In genomic region chr7:120974001-120974400, GRCm38 (mm10) we compare ENCODE assay signal across 23 mouse cellular contexts. TPM values are rescaled to one million over a fixed set of nuclear protein-coding genes. Genes with fewer than 3 reads are reported as not detected.
DNase-seq lines count a peak whose midpoint lies in the region; ATAC-seq and TF ChIP-seq lines count a peak whose summit lies in the region.
"Had no signal": no experiment of that assay in that cellular context is flagged by ENCODE, and none has a peak within 500 bp of the region (broad histone marks: within the 10 kb centered on the region; RNA-seq: fewer than 3 reads in every experiment).

No protein-coding gene starts in this region.

- no peak for DNase-seq in kidney, postnatal 14 days
- DNase-seq in lung, adult 18-20 months: no peak
- DNase-seq in cerebellum, adult 2 months: no peak
- DNase-seq: adrenal gland, postnatal 14 days; cerebellum, postnatal 14 days; embryo, embryonic 11 days; gastrocnemius, adult 2 months; kidney, postnatal 36 days; layer of hippocampus, adult 9-11 months; right cerebral cortex, adult 18-20 months; thymus, adult 18-20 months; thymus, postnatal 4 days had no signal

- no peak overlapping the region for H3K4me2 ChIP-seq in kidney, embryonic 16.5 days (replicated peaks; ENCODE audit: low read depth, low read length)
- no peak overlapping the region for H3K4me2 ChIP-seq in lung, embryonic 16.5 days (ENCODE audit: low read depth, low read length)
- H3K4me2 ChIP-seq in intestine, embryonic 15.5 days (replicated peaks): no peak overlapping the region
- no peak overlapping the region for H3K4me2 ChIP-seq in stomach, embryonic 15.5 days
- H3K4me2 ChIP-seq: heart, embryonic 11.5 days; midbrain, embryonic 13.5 days; neural tube, embryonic 12.5 days had no signal

- no peak; the same call in 1 of the 2 replicates for ATAC-seq in kidney, embryonic 16.5 days (ENCODE audit: low FRiP score, low TSS enrichment)
- peak; percentile 30 for ATAC-seq in lung, embryonic 16.5 days (ENCODE audit: low read depth)
- no peak for ATAC-seq in intestine, embryonic 15.5 days
- ATAC-seq in stomach, embryonic 15.5 days (ENCODE audit: insufficient read depth, low FRiP score, low read depth): no peak
- ATAC-seq: activated CD4-positive, CD25-positive, alpha-beta regulatory T cell, adult 4 months; inflammation-experienced regulatory T-cells, adult 6 months; midbrain, embryonic 13.5 days had no signal

- TF ChIP-seq CTCF in cerebellum, adult 2 months (IDR thresholded peaks at IDR 0.05; ENCODE audit: borderline replicate concordance, insufficient read depth, low read depth, low read length): no peak

- TF ChIP-seq POLR2A in cerebellum, adult 2 months (IDR thresholded peaks at IDR 0.05; ENCODE audit: borderline replicate concordance, insufficient read depth, low read length): no peak

- H3K27me3 ChIP-seq in kidney, embryonic 16.5 days (ENCODE audit: insufficient read depth, low read length): no peaks in the 10 kb centered on the region
- H3K27me3 ChIP-seq in lung, embryonic 16.5 days (ENCODE audit: control insufficient read depth, insufficient read depth, low read depth, low read length): no peaks in the 10 kb centered on the region
- H3K27me3 ChIP-seq in intestine, embryonic 15.5 days (replicated peaks): no peaks in the 10 kb centered on the region
- no peaks in the 10 kb centered on the region for H3K27me3 ChIP-seq in stomach, embryonic 15.5 days (replicated peaks)
- no peaks in the 10 kb centered on the region for H3K27me3 ChIP-seq in cerebellum, adult 2 months (ENCODE audit: control insufficient read depth, insufficient read depth, low read length)
- H3K27me3 ChIP-seq: midbrain, embryonic 13.5 days; neural tube, embryonic 12.5 days had no signal

- H3K4me1 ChIP-seq in kidney, embryonic 16.5 days (ENCODE audit: insufficient read depth, low read length): peaks cover 35% of the 10 kb centered on the region
- peaks cover 16% of the 10 kb centered on the region for H3K4me1 ChIP-seq in lung, embryonic 16.5 days (replicated peaks; ENCODE audit: control insufficient read depth, insufficient read depth, low read length)
- H3K4me1 ChIP-seq in intestine, embryonic 15.5 days (replicated peaks): peaks cover 12% of the 10 kb centered on the region
- peaks cover 2% of the 10 kb centered on the region; the same call in 1 of the 2 replicates for H3K4me1 ChIP-seq in stomach, embryonic 15.5 days
- no peaks in the 10 kb centered on the region for H3K4me1 ChIP-seq in cerebellum, adult 2 months (ENCODE audit: control insufficient read depth, insufficient read depth, low read length)

- 68% methylated on average over 3 of the region's 3 CpGs for WGBS in kidney, embryonic 16.5 days
- 37% methylated on average over 3 of the region's 3 CpGs for WGBS in lung, embryonic 16.5 days
- WGBS in intestine, embryonic 15.5 days: 47% methylated on average over 3 of the region's 3 CpGs
- 34% methylated on average over 3 of the region's 3 CpGs for whole genome bisulfite sequencing in stomach, embryonic 15.5 days
- WGBS in cerebellum, adult 2 months: 82% methylated on average over 3 of the region's 3 CpGs

- no peaks in the 10 kb centered on the region for H3K36me3 ChIP-seq in kidney, embryonic 16.5 days (ENCODE audit: insufficient read depth, low read length)
- no peaks in the 10 kb centered on the region for H3K36me3 ChIP-seq in lung, embryonic 16.5 days (ENCODE audit: control insufficient read depth, insufficient read depth, low read length)
- no peaks in the 10 kb centered on the region for H3K36me3 ChIP-seq in intestine, embryonic 15.5 days
- no peaks in the 10 kb centered on the region for H3K36me3 ChIP-seq in stomach, embryonic 15.5 days

- H3K9me3 ChIP-seq in kidney, embryonic 16.5 days (ENCODE audit: low read length): no peaks in the 10 kb centered on the region
- H3K9me3 ChIP-seq in lung, embryonic 16.5 days (ENCODE audit: control insufficient read depth, low read length): no peaks in the 10 kb centered on the region
- no peaks in the 10 kb centered on the region for H3K9me3 ChIP-seq in intestine, embryonic 15.5 days
- no peaks in the 10 kb centered on the region for H3K9me3 ChIP-seq in stomach, embryonic 15.5 days
- H3K9me3 ChIP-seq: limb, embryonic 10.5 days; midbrain, embryonic 13.5 days; neural tube, embryonic 12.5 days had no signal

- no peak overlapping the region for H3K9ac ChIP-seq in kidney, embryonic 16.5 days (replicated peaks; ENCODE audit: low read length)
- H3K9ac ChIP-seq in lung, embryonic 16.5 days (ENCODE audit: low read length): no peak overlapping the region
- no peak overlapping the region for H3K9ac ChIP-seq in intestine, embryonic 15.5 days
- H3K9ac ChIP-seq in stomach, embryonic 15.5 days: no peak overlapping the region
- H3K9ac ChIP-seq: liver, embryonic 14.5 days; midbrain, embryonic 13.5 days; neural tube, embryonic 12.5 days had no signal

- no peak overlapping the region for H3K4me3 ChIP-seq in kidney, embryonic 16.5 days (ENCODE audit: low read length)
- no peak overlapping the region for H3K4me3 ChIP-seq in lung, embryonic 16.5 days (ENCODE audit: low read length)
- H3K4me3 ChIP-seq in intestine, embryonic 15.5 days (replicated peaks): no peak overlapping the region
- no peak overlapping the region for H3K4me3 ChIP-seq in stomach, embryonic 15.5 days (replicated peaks)
- no peak overlapping the region for H3K4me3 ChIP-seq in cerebellum, adult 2 months (replicated peaks; ENCODE audit: insufficient read depth, low read depth, low read length)
- H3K4me3 ChIP-seq: gastrocnemius, adult 2 months; limb, embryonic 10.5 days; midbrain, embryonic 13.5 days; neural tube, embryonic 12.5 days had no signal

- peak overlapping the region; percentile 4; the same call in 1 of the 2 replicates for H3K27ac ChIP-seq in kidney, embryonic 16.5 days (ENCODE audit: low read length)
- H3K27ac ChIP-seq in lung, embryonic 16.5 days (ENCODE audit: low read length): no peak overlapping the region
- 0 out of 2 replicates have a peak overlapping the region, but pooled peaks have one; percentile 24 for H3K27ac ChIP-seq in intestine, embryonic 15.5 days
- H3K27ac ChIP-seq in stomach, embryonic 15.5 days: 0 out of 2 replicates have a peak overlapping the region, but pooled peaks have one; percentile 5
- H3K27ac ChIP-seq in cerebellum, adult 2 months (ENCODE audit: insufficient read depth, low read length): no peak overlapping the region
- H3K27ac ChIP-seq: gastrocnemius, adult 2 months; limb, embryonic 10.5 days; midbrain, embryonic 13.5 days; neural tube, embryonic 12.5 days had no signal

RNA-seq across cellular contexts. Expression of gene Cdr2, which starts 8.1 kb away (rescaled TPM):
- 10.4 and 11.1 TPM in 2 replicates for polyA plus RNA-seq in kidney, embryonic 16.5 days (2015; fragmentation: Nextera tagmentation; extraction: Ambion mirVana)
- 8.5 and 9.2 TPM in 2 replicates for polyA plus RNA-seq in lung, embryonic 16.5 days (2015; fragmentation: Nextera tagmentation; extraction: Ambion mirVana)
- polyA plus RNA-seq in intestine, embryonic 15.5 days (2015; fragmentation: Nextera tagmentation; extraction: Ambion mirVana): 13.1 and 15.7 TPM in 2 replicates
- polyA plus RNA-seq in stomach, embryonic 15.5 days (2015; fragmentation: Nextera tagmentation; extraction: Ambion mirVana): 11.8 and 14.0 TPM in 2 replicates
- polyA plus RNA-seq in cerebellum, adult 2 months (2012; rRNA removed): 41.7 and 50.2 TPM in 2 replicates

RNA-seq across cellular contexts. Expression of gene Mfsd13b, which starts 8.3 kb away (rescaled TPM):
- polyA plus RNA-seq in kidney, embryonic 16.5 days (2015; fragmentation: Nextera tagmentation; extraction: Ambion mirVana): 0.24 TPM in 1 of 2 replicates, not detected in the other
- polyA plus RNA-seq in lung, embryonic 16.5 days (2015; fragmentation: Nextera tagmentation; extraction: Ambion mirVana): 0.23 TPM in 1 of 2 replicates, not detected in the other
- 0.15 and 0.60 TPM in 2 replicates for polyA plus RNA-seq in intestine, embryonic 15.5 days (2015; fragmentation: Nextera tagmentation; extraction: Ambion mirVana)
- 0.39 and 0.50 TPM in 2 replicates for polyA plus RNA-seq in stomach, embryonic 15.5 days (2015; fragmentation: Nextera tagmentation; extraction: Ambion mirVana)
- 0.54 and 0.61 TPM in 2 replicates for polyA plus RNA-seq in cerebellum, adult 2 months (2012; rRNA removed)
- polyA plus RNA-seq: activated CD4-positive, CD25-positive, alpha-beta regulatory T cell, adult 4 months; inflammation-experienced regulatory T-cells, adult 6 months; midbrain, embryonic 13.5 days had no signal

RNA-seq across cellular contexts. Expression of gene Polr3e, which starts 56.5 kb away (rescaled TPM):
- 45.6 and 46.4 TPM in 2 replicates for polyA plus RNA-seq in kidney, embryonic 16.5 days (2015; fragmentation: Nextera tagmentation; extraction: Ambion mirVana)
- 27.7 and 28.3 TPM in 2 replicates for polyA plus RNA-seq in lung, embryonic 16.5 days (2015; fragmentation: Nextera tagmentation; extraction: Ambion mirVana)
- 40.3 and 41.5 TPM in 2 replicates for polyA plus RNA-seq in intestine, embryonic 15.5 days (2015; fragmentation: Nextera tagmentation; extraction: Ambion mirVana)
- polyA plus RNA-seq in stomach, embryonic 15.5 days (2015; fragmentation: Nextera tagmentation; extraction: Ambion mirVana): 34.4 and 36.4 TPM in 2 replicates
- polyA plus RNA-seq in cerebellum, adult 2 months (2012; rRNA removed): 27.2 and 28.9 TPM in 2 replicates

Comparison
In these comparisons a context has a peak if more than half of its experiments do, and no peak if none do; other contexts are left out.
1. H3K27ac ChIP-seq: peak in kidney, embryonic 16.5 days (single experiment), intestine, embryonic 15.5 days (single experiment) and stomach, embryonic 15.5 days (single experiment); none in lung, embryonic 16.5 days (single experiment) and cerebellum, adult 2 months (single experiment).